Mouse (Mus musculus): ENCODE data around the gene Fam83e. TPM values are rescaled to one million over a fixed set of nuclear protein-coding genes. Genes with fewer than 3 reads are reported as not detected.

The Fam83e gene
- polyA plus RNA-seq, 1 experiment from 2014 or later: 0.65 TPM

Other genes with a start within 250 kb of the Fam83e start
- 1.1 and 1.5 TPM in 2 replicates for gene Tulp2, start 239.3 kb upstream of the Fam83e start, polyA plus RNA-seq (2014; fragmentation: Nextera tagmentation; extraction: Ambion mirVana)
- not detected in 2 replicates for gene Gm45808, start 234.4 kb upstream of the Fam83e start, polyA plus RNA-seq (2014; fragmentation: Nextera tagmentation; extraction: Ambion mirVana)
- 3.3 and 4.3 TPM in 2 replicates for gene Dhdh, start 232.4 kb upstream of the Fam83e start, polyA plus RNA-seq (2014; fragmentation: Nextera tagmentation; extraction: Ambion mirVana)
- 116 and 122 TPM in 2 replicates for gene Nucb1, start 210.8 kb upstream of the Fam83e start, polyA plus RNA-seq (2014; fragmentation: Nextera tagmentation; extraction: Ambion mirVana)
- 19.5 and 21.9 TPM in 2 replicates for gene Ppp1r15a, start 194.9 kb upstream of the Fam83e start, polyA plus RNA-seq (2014; fragmentation: Nextera tagmentation; extraction: Ambion mirVana)
- gene Plekha4, start 194.9 kb upstream of the Fam83e start, polyA plus RNA-seq (2014; fragmentation: Nextera tagmentation; extraction: Ambion mirVana): 0.52 and 0.64 TPM in 2 replicates
- 0.58 and 1.0 TPM in 2 replicates for gene Hsd17b14, start 166.3 kb upstream of the Fam83e start, polyA plus RNA-seq (2014; fragmentation: Nextera tagmentation; extraction: Ambion mirVana)
- 50.7 and 54.2 TPM in 2 replicates for gene Bcat2, start 151.1 kb upstream of the Fam83e start, polyA plus RNA-seq (2014; fragmentation: Nextera tagmentation; extraction: Ambion mirVana)
- not detected in 2 replicates for gene Fgf21, start 105.7 kb upstream of the Fam83e start, polyA plus RNA-seq (2014; fragmentation: Nextera tagmentation; extraction: Ambion mirVana)
- 0.07 TPM in 1 of 2 replicates, not detected in the other for gene Fut1, start 103.9 kb upstream of the Fam83e start, polyA plus RNA-seq (2014; fragmentation: Nextera tagmentation; extraction: Ambion mirVana)
- not detected in 2 replicates for gene Izumo1, start 99.4 kb upstream of the Fam83e start, polyA plus RNA-seq (2014; fragmentation: Nextera tagmentation; extraction: Ambion mirVana)
- 5.8 and 6.4 TPM in 2 replicates for gene Rasip1, start 93.7 kb upstream of the Fam83e start, polyA plus RNA-seq (2014; fragmentation: Nextera tagmentation; extraction: Ambion mirVana)
- gene Mamstr, start 81.2 kb upstream of the Fam83e start, polyA plus RNA-seq (2014; fragmentation: Nextera tagmentation; extraction: Ambion mirVana): 2.8 and 5.1 TPM in 2 replicates
- gene Fut2, start 54.8 kb upstream of the Fam83e start, polyA plus RNA-seq (2014; fragmentation: Nextera tagmentation; extraction: Ambion mirVana): 0.12 and 0.28 TPM in 2 replicates
- gene Ntn5, start 37.2 kb upstream of the Fam83e start, polyA plus RNA-seq (2014; fragmentation: Nextera tagmentation; extraction: Ambion mirVana): 0.24 and 0.44 TPM in 2 replicates
- 0.11 and 0.37 TPM in 2 replicates for gene Sec1, start 26.8 kb upstream of the Fam83e start, polyA plus RNA-seq (2014; fragmentation: Nextera tagmentation; extraction: Ambion mirVana)
- 5.1 and 5.5 TPM in 2 replicates for gene Car11, start 21.4 kb upstream of the Fam83e start, polyA plus RNA-seq (2014; fragmentation: Nextera tagmentation; extraction: Ambion mirVana)
- 4.2 and 4.9 TPM in 2 replicates for gene Dbp, start 16.1 kb upstream of the Fam83e start, polyA plus RNA-seq (2014; fragmentation: Nextera tagmentation; extraction: Ambion mirVana)
- gene Rpl18, start 5.8 kb upstream of the Fam83e start, polyA plus RNA-seq (2014; fragmentation: Nextera tagmentation; extraction: Ambion mirVana): 1,181 and 1,244 TPM in 2 replicates
- 28.4 and 28.5 TPM in 2 replicates for gene Sphk2, start 3.2 kb upstream of the Fam83e start, polyA plus RNA-seq (2014; fragmentation: Nextera tagmentation; extraction: Ambion mirVana)
- gene Spaca4, start 4.6 kb downstream of the Fam83e start, polyA plus RNA-seq (2014; fragmentation: Nextera tagmentation; extraction: Ambion mirVana): not detected in 2 replicates
- 3.6 and 4.6 TPM in 2 replicates for gene Lmtk3, start 62.5 kb downstream of the Fam83e start, polyA plus RNA-seq (2014; fragmentation: Nextera tagmentation; extraction: Ambion mirVana)
- 0.77 and 3.2 TPM in 2 replicates for gene Sult2b1, start 63.5 kb downstream of the Fam83e start, polyA plus RNA-seq (2014; fragmentation: Nextera tagmentation; extraction: Ambion mirVana)
- gene Cyth2, start 93.4 kb downstream of the Fam83e start, polyA plus RNA-seq (2014; fragmentation: Nextera tagmentation; extraction: Ambion mirVana): 176 TPM in 2 replicates
- gene Kcnj14, start 103.6 kb downstream of the Fam83e start, polyA plus RNA-seq (2014; fragmentation: Nextera tagmentation; extraction: Ambion mirVana): 1.4 and 1.5 TPM in 2 replicates
- 90.6 and 94.3 TPM in 2 replicates for gene Grwd1, start 109.7 kb downstream of the Fam83e start, polyA plus RNA-seq (2014; fragmentation: Nextera tagmentation; extraction: Ambion mirVana)
- 72.7 and 97.1 TPM in 2 replicates for gene Kdelr1, start 151.6 kb downstream of the Fam83e start, polyA plus RNA-seq (2014; fragmentation: Nextera tagmentation; extraction: Ambion mirVana)
- gene Grin2d, start 157.2 kb downstream of the Fam83e start, polyA plus RNA-seq (2014; fragmentation: Nextera tagmentation; extraction: Ambion mirVana): 0.07 TPM in 1 of 2 replicates, not detected in the other
- gene Syngr4, start 175.5 kb downstream of the Fam83e start, polyA plus RNA-seq (2014; fragmentation: Nextera tagmentation; extraction: Ambion mirVana): 1.0 and 1.8 TPM in 2 replicates
- gene Tmem143, start 175.7 kb downstream of the Fam83e start, polyA plus RNA-seq (2014; fragmentation: Nextera tagmentation; extraction: Ambion mirVana): 3.6 and 4.3 TPM in 2 replicates
- gene Emp3, start 200.2 kb downstream of the Fam83e start, polyA plus RNA-seq (2014; fragmentation: Nextera tagmentation; extraction: Ambion mirVana): 30.3 and 35.9 TPM in 2 replicates
- 3.8 and 4.7 TPM in 2 replicates for gene Ccdc114, start 202.9 kb downstream of the Fam83e start, polyA plus RNA-seq (2014; fragmentation: Nextera tagmentation; extraction: Ambion mirVana)

All from limb, embryonic 11.5 days (tissue).